Mouse (Mus musculus) lung, embryonic 14.5 days (tissue): Measurements from ENCODE around the gene Serinc5. TPM values are rescaled to one million over a fixed set of nuclear protein-coding genes. Genes with fewer than 3 reads are reported as not detected.
A peak's percentile ranks its signal among the peaks of the same experiment; 100 is the strongest.

Experiments
- ATAC-seq: fragments of 200-750 bp; cut with Nextera tagmentation; 2 replicates; pipeline ENCODE4 v1.8.0; 2017; ENCODE audit warnings: mild to moderate bottlenecking, moderate TSS enrichment, moderate library complexity; ENCODE audit not compliant: insufficient read depth
- DNase-seq: peaks from one replicate; pipeline ENCODE4 v3.0.0-alpha.2; 2015
- H3K27ac ChIP-seq: fragments of 300-500 bp; sonication (generic); 2 replicates; pipeline ENCODE4 v1.5.1; 2014; ENCODE audit warnings: low read depth, mild to moderate bottlenecking, moderate library complexity
- H3K27me3 ChIP-seq: fragments of 300-500 bp; sonication (generic); 2 replicates; pipeline ENCODE4 v1.6.1; 2014; ENCODE audit warnings: low read length, control low read depth; ENCODE audit not compliant: insufficient read depth
- H3K36me3 ChIP-seq: fragments of 300-500 bp; sonication (generic); 2 replicates; pipeline ENCODE4 v1.6.1; 2014; ENCODE audit warnings: control low read depth; ENCODE audit not compliant: insufficient read depth
- H3K4me1 ChIP-seq: fragments of 300-500 bp; sonication (generic); 2 replicates; pipeline ENCODE4 v1.6.1; 2014; ENCODE audit warnings: antibody characterized with exemption, control low read depth; ENCODE audit not compliant: insufficient read depth
- H3K4me2 ChIP-seq: fragments of 300-500 bp; sonication (generic); 2 replicates; pipeline ENCODE4 v1.6.1; 2014; ENCODE audit warnings: mild to moderate bottlenecking
- H3K4me3 ChIP-seq: fragments of 300-500 bp; sonication (generic); 2 replicates; pipeline ENCODE4 v1.5.1; 2014; ENCODE audit warnings: low read depth, low read length
- H3K9ac ChIP-seq: fragments of 300-500 bp; sonication (generic); 2 replicates; pipeline ENCODE4 v1.6.1; 2014
- H3K9me3 ChIP-seq: fragments of 300-500 bp; sonication (generic); 2 replicates; pipeline ENCODE4 v1.6.1; 2016; ENCODE audit warnings: low read depth, low read length, control low read depth
- CTCF ChIP-seq: IDR thresholded peaks from 2 replicates; pipeline ENCODE4 v1.5.1; 2016; ENCODE audit warnings: antibody characterized with exemption, low read depth
- WGBS: fragments of 180-500 bp; shearing (Covaris S2); extraction: QIAGEN DNeasy Blood & Tissue Kit; methylation state at CpG from one replicate; pipeline ENCODE4 v1.1.7; 2014; 5-methylcytosine and 5-hydroxymethylcytosine counted together
- polyA plus RNA-seq: library from polyadenylated mRNA; unstranded; fragments of >200 nt; fragmentation: Nextera tagmentation; extraction: Ambion mirVana; gene quantifications from 2 replicates; pipeline ENCODE4 v1.2.1, GENCODE M21; 2014

The Serinc5 gene
- polyA plus RNA-seq, 1 experiment from 2014 or later = 22.0 TPM

DNA sequence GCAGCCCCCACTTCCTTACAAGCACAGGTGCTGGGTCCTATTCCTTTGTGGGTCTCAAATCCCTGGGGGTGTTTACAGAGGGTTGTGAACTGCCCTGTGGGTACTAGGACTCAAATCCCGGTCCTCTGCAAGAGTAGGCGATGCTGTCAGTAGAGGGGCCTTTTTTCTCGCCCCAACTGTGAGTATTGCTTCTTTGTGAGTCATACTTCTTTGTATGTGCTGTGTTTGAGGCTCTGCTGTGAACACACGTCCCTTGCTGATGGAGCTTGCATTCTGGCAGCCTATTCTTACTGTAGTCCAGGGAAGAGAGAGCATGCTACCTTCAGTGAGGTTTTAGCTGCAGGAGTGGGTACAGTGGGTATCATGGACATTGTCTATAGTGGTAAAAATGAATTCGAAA is 4.3 kb downstream of the Serinc5 start:
- no peak overlapping the region for H3K4me3 ChIP-seq
- H3K36me3 ChIP-seq = no peaks in the 10 kb centered on the region
- DNase-seq = no peak
- peaks cover under 1% of the 10 kb centered on the region; the same call in 1 of the 2 replicates for H3K4me1 ChIP-seq
- no peak for TF ChIP-seq CTCF
- ATAC-seq = no peak
- 81% methylated on average over 5 of the region's 5 CpGs for WGBS
- H3K9ac ChIP-seq = no peak overlapping the region
- no peaks in the 10 kb centered on the region for H3K9me3 ChIP-seq
- no peak overlapping the region for H3K4me2 ChIP-seq
- no peak overlapping the region for H3K27ac ChIP-seq
- no peaks in the 10 kb centered on the region for H3K27me3 ChIP-seq

DNA sequence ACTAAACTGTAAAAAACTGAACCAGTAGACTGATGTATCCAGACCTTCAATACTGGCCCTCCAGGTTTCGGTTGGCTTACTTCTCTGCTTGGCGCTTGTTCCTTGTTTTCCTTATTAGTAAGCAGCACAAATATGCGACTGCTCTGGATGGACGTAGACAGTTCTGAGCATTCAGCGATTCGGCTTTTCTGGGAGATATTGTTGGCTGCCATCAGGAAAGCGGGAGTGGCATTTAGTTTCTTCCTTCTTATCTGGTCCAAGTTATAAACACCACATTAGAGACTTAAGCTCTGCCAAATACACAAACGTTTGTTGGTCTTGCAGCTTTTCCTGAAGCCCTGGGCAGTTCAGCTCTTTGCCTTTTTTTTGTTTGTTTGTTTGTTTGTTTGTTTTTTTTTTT is 5.6 kb downstream of the Serinc5 start:
- ATAC-seq (no peak), DNase-seq (peak; percentile 61)
- no peak for TF ChIP-seq CTCF
- no peak overlapping the region for H3K27ac ChIP-seq
- no peak overlapping the region for H3K4me2 ChIP-seq
- no peaks in the 10 kb centered on the region for H3K4me1 ChIP-seq
- H3K4me3 ChIP-seq = no peak overlapping the region
- H3K27me3 ChIP-seq = no peaks in the 10 kb centered on the region
- no peaks in the 10 kb centered on the region for H3K9me3 ChIP-seq
- WGBS = 69% methylated on average over 8 of the region's 8 CpGs
- no peak overlapping the region for H3K9ac ChIP-seq
- H3K36me3 ChIP-seq = no peaks in the 10 kb centered on the region

GRCm38 (mm10) chr13:92626196-92626595 is 15.3 kb downstream of the Serinc5 start:
- H3K4me1 ChIP-seq = peaks cover 2% of the 10 kb centered on the region; the same call in 1 of the 2 replicates
- no peak overlapping the region for H3K27ac ChIP-seq
- ATAC-seq = no peak
- WGBS = 91% methylated on average over 1 of the region's 1 CpGs
- no peaks in the 10 kb centered on the region for H3K9me3 ChIP-seq
- peaks cover 20% of the 10 kb centered on the region; the same call in 1 of the 2 replicates for H3K36me3 ChIP-seq
- H3K9ac ChIP-seq = no peak overlapping the region
- H3K27me3 ChIP-seq = no peaks in the 10 kb centered on the region
- no peak for DNase-seq
- TF ChIP-seq CTCF = no peak
- no peak overlapping the region for H3K4me3 ChIP-seq
- H3K4me2 ChIP-seq = no peak overlapping the region

GRCm38 (mm10) chr13:92626725-92627124 is 15.8 kb downstream of the Serinc5 start:
- ATAC-seq = no peak
- Histone ChIP-seq H3K9me3 (no peaks in the 10 kb centered on the region), H3K4me3 (no peak overlapping the region), H3K27ac (no peak overlapping the region), H3K36me3 (peaks cover 20% of the 10 kb centered on the region; the same call in 1 of the 2 replicates), H3K4me1 (peaks cover 7% of the 10 kb centered on the region; the same call in 1 of the 2 replicates), H3K27me3 (no peaks in the 10 kb centered on the region), H3K4me2 (no peak overlapping the region), H3K9ac (no peak overlapping the region)
- WGBS = 90% methylated on average over 5 of the region's 5 CpGs
- no peak for TF ChIP-seq CTCF
- DNase-seq = no peak

GRCm38 (mm10) chr13:92629509-92629908 is 18.6 kb downstream of the Serinc5 start:
- 81% methylated on average over 3 of the region's 3 CpGs for WGBS
- Histone ChIP-seq H3K4me3 (no peak overlapping the region), H3K4me2 (no peak overlapping the region), H3K27me3 (no peaks in the 10 kb centered on the region), H3K4me1 (peaks cover 18% of the 10 kb centered on the region), H3K9me3 (no peaks in the 10 kb centered on the region), H3K36me3 (peaks cover 20% of the 10 kb centered on the region; the same call in 1 of the 2 replicates), H3K27ac (no peak overlapping the region), H3K9ac (no peak overlapping the region)
- DNase-seq = no peak
- TF ChIP-seq CTCF = no peak
- no peak for ATAC-seq

DNA sequence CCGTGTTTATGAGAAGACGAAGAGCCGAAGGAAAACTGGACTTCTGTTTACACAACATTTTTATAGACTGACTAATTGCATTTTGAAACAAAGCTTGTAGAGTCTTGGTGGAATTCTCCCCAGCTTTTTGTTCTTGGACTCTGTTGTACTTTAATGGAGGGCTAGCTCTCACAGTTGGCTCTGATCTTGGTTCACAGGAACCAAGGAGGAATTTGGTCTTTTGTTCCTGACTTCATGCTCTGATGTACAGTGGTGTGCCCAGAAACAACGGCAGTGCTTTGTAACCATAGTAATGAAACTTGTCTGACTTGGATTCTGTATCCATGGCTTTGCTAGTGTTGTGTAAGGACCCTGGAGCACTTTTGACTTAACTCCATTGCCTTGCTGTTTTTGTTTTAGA is 20.6 kb downstream of the Serinc5 start:
- Histone ChIP-seq H3K4me1 (peaks cover 32% of the 10 kb centered on the region), H3K27ac (peak overlapping the region; percentile 30; the same call in 1 of the 2 replicates), H3K4me3 (no peak overlapping the region), H3K9ac (no peak overlapping the region), H3K36me3 (peaks cover 11% of the 10 kb centered on the region; the same call in 1 of the 2 replicates), H3K4me2 (no peak overlapping the region), H3K9me3 (no peaks in the 10 kb centered on the region), H3K27me3 (no peaks in the 10 kb centered on the region)
- DNase-seq = peak; percentile 18
- no peak for ATAC-seq
- WGBS = 47% methylated on average over 4 of the region's 4 CpGs
- TF ChIP-seq CTCF = no peak

GRCm38 (mm10) chr13:92632550-92632949 is 21.7 kb downstream of the Serinc5 start:
- Histone ChIP-seq H3K4me1 (peaks cover 37% of the 10 kb centered on the region), H3K27me3 (no peaks in the 10 kb centered on the region), H3K9ac (no peak overlapping the region), H3K27ac (no peak overlapping the region), H3K36me3 (0 out of 2 replicates have a peak, but pooled peaks cover 4% of the 10 kb centered on the region), H3K4me2 (no peak overlapping the region), H3K4me3 (no peak overlapping the region), H3K9me3 (no peaks in the 10 kb centered on the region)
- WGBS = 22% methylated on average over 4 of the region's 4 CpGs
- ATAC-seq (no peak), DNase-seq (peak; percentile 52)
- TF ChIP-seq CTCF = no peak
